ENCODE assay signal across 17 mouse cellular contexts in the genomic region with DNA sequence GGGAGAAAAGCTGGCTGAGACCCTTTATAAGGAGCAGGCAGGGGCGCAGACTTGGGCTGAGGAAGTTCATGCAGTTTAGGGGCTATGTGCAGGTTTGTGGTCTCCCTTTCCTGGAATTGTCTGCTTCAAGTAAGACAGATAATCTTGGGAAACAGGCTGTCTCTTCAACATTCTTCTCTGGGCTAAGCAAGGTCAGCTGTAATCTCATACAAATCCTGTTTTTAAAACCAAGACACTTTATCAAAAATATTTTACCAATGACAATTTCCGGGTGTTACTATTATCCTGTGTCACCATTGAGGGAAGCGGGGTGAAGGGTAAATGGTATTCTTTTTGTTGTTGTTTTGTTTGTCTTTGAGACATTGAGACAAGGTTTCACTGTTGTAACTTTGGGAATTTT. TPM values are rescaled to one million over a fixed set of nuclear protein-coding genes. Genes with fewer than 3 reads are reported as not detected.
DNase-seq lines count a peak whose midpoint lies in the region; ATAC-seq and TF ChIP-seq lines count a peak whose summit lies in the region.
"Had no signal": no experiment of that assay in that cellular context is flagged by ENCODE, and none has a peak within 500 bp of the region (broad histone marks: within the 10 kb centered on the region; RNA-seq: fewer than 3 reads in every experiment).

No protein-coding gene starts in this region.

- TF ChIP-seq CTCF in heart, postnatal 0 days (IDR thresholded peaks at IDR 0.05; ENCODE audit: low read depth) = no peak

- no peak for TF ChIP-seq EP300 in heart, postnatal 0 days (IDR thresholded peaks at IDR 0.05; ENCODE audit: low read depth)

- H3K9ac ChIP-seq in heart, postnatal 0 days (replicated peaks; ENCODE audit: low read depth, low read length) = no peak overlapping the region
- H3K9ac ChIP-seq in liver, embryonic 11.5 days (ENCODE audit: low read depth, low read length) = no peak overlapping the region
- no peak overlapping the region; the same call in 1 of the 2 replicates for H3K9ac ChIP-seq in liver, embryonic 12.5 days
- H3K9ac ChIP-seq: embryonic facial prominence, embryonic 15.5 days had no signal

- no peaks in the 10 kb centered on the region for H3K27me3 ChIP-seq in heart, postnatal 0 days (ENCODE audit: control insufficient read depth, insufficient read depth, low read length)
- H3K27me3 ChIP-seq in liver, embryonic 11.5 days (replicated peaks; ENCODE audit: control insufficient read depth, insufficient read depth, low read length) = no peaks in the 10 kb centered on the region
- 0 out of 2 replicates have a peak, but pooled peaks cover 3% of the 10 kb centered on the region for H3K27me3 ChIP-seq in liver, embryonic 12.5 days (replicated peaks)
- H3K27me3 ChIP-seq: embryonic facial prominence, embryonic 15.5 days; hindbrain, embryonic 12.5 days had no signal

- no peak for ATAC-seq in heart, postnatal 0 days (ENCODE audit: insufficient read depth, low read depth)
- ATAC-seq in liver, embryonic 11.5 days (replicated peaks; ENCODE audit: low FRiP score) = no peak
- ATAC-seq in liver, embryonic 12.5 days = no peak
- ATAC-seq in monocyte, adult 5-6 weeks (replicated peaks; ENCODE audit: insufficient number of reproducible peaks, low FRiP score, low TSS enrichment, poor library complexity, severe bottlenecking) = no peak
- ATAC-seq: forebrain, embryonic 14.5 days; hindbrain, embryonic 16.5 days had no signal

- no peak for DNase-seq in heart, postnatal 0 days (ENCODE audit: low spot score)
- no peak for DNase-seq in heart, adult 8-10 months (ENCODE audit: low spot score)
- DNase-seq in liver, embryonic 11.5 days (ENCODE audit: low spot score) = no peak
- no peak for DNase-seq in liver
- DNase-seq in layer of hippocampus, adult 9-10 months (ENCODE audit: low spot score) = no peak
- DNase-seq: gastrocnemius, adult 2 months; gastrocnemius, postnatal 25 days had no signal

- H3K27ac ChIP-seq in heart, postnatal 0 days (ENCODE audit: low read depth) = peak overlapping the region; percentile 18; the same call in 1 of the 2 replicates
- no peak overlapping the region for H3K27ac ChIP-seq in liver, embryonic 11.5 days (ENCODE audit: low read depth, low read length)
- peak overlapping the region; percentile 12 for H3K27ac ChIP-seq in liver, embryonic 12.5 days
- H3K27ac ChIP-seq: embryonic facial prominence, embryonic 15.5 days; gastrocnemius, adult 2 months; hindbrain, embryonic 12.5 days had no signal

- H3K4me3 ChIP-seq in heart, postnatal 0 days (ENCODE audit: low read depth, low read length) = no peak overlapping the region
- H3K4me3 ChIP-seq in liver, embryonic 11.5 days (ENCODE audit: low read depth, low read length) = no peak overlapping the region
- no peak overlapping the region for H3K4me3 ChIP-seq in liver, embryonic 12.5 days
- H3K4me3 ChIP-seq: embryonic facial prominence, embryonic 15.5 days; erythroblast, embryonic 14.5 days; hindbrain, embryonic 12.5 days had no signal

- H3K9me3 ChIP-seq in heart, postnatal 0 days (replicated peaks; ENCODE audit: control insufficient read depth, low read length) = no peaks in the 10 kb centered on the region
- no peaks in the 10 kb centered on the region for H3K9me3 ChIP-seq in liver, embryonic 11.5 days (ENCODE audit: control insufficient read depth, low read length)
- no peaks in the 10 kb centered on the region for H3K9me3 ChIP-seq in liver, embryonic 12.5 days (replicated peaks)
- H3K9me3 ChIP-seq: embryonic facial prominence, embryonic 15.5 days; forebrain, embryonic 10.5 days; hindbrain, embryonic 12.5 days had no signal

- H3K36me3 ChIP-seq in heart, postnatal 0 days (replicated peaks; ENCODE audit: control insufficient read depth, insufficient read depth, low read length) = no peaks in the 10 kb centered on the region
- H3K36me3 ChIP-seq in liver, embryonic 11.5 days (ENCODE audit: control insufficient read depth, insufficient read depth, low read length) = no peaks in the 10 kb centered on the region; the same call in 1 of the 2 replicates
- peaks cover 17% of the 10 kb centered on the region for H3K36me3 ChIP-seq in liver, embryonic 12.5 days
- H3K36me3 ChIP-seq: embryonic facial prominence, embryonic 15.5 days had no signal

- WGBS in heart, postnatal 0 days = 59% methylated on average over 3 of the region's 3 CpGs
- 53% methylated on average over 3 of the region's 3 CpGs for WGBS in liver, embryonic 11.5 days
- 34% methylated on average over 3 of the region's 3 CpGs for WGBS in liver, embryonic 12.5 days (ENCODE audit: insufficient replicate concordance)

- no peak overlapping the region for H3K4me2 ChIP-seq in heart, postnatal 0 days (ENCODE audit: low read depth, low read length)
- H3K4me2 ChIP-seq in liver, embryonic 11.5 days = peak overlapping the region; percentile 19; the same call in 1 of the 2 replicates
- 0 out of 2 replicates have a peak overlapping the region, but pooled peaks have one; percentile 51 for H3K4me2 ChIP-seq in liver, embryonic 12.5 days
- H3K4me2 ChIP-seq: embryonic facial prominence, embryonic 15.5 days had no signal

- peaks cover 6% of the 10 kb centered on the region for H3K4me1 ChIP-seq in heart, postnatal 0 days (ENCODE audit: control insufficient read depth, insufficient read depth)
- peaks cover 42% of the 10 kb centered on the region for H3K4me1 ChIP-seq in liver, embryonic 11.5 days (replicated peaks; ENCODE audit: control insufficient read depth, insufficient read depth, low read length)
- H3K4me1 ChIP-seq in liver, embryonic 12.5 days = peaks cover 61% of the 10 kb centered on the region

RNA-seq across cellular contexts. Expression of a gene that starts 1.8 kb away (rescaled TPM):
- total RNA-seq in heart, postnatal 0 days (2014; rRNA removed; ENCODE audit: low replicate concordance) = 39.0 and 56.7 TPM in 2 replicates
- polyA plus RNA-seq in heart, postnatal 0 days (2015; fragmentation: Nextera tagmentation; extraction: Ambion mirVana) = 27.4 and 29.6 TPM in 2 replicates
- total RNA-seq in heart, adult 8-10 months (2022) = 10 to 100 TPM; 44.3 to 62.4 (median 54.2) TPM
- 126 and 139 TPM in 2 replicates for polyA plus RNA-seq in liver, embryonic 11.5 days (2014; fragmentation: Nextera tagmentation; extraction: Ambion mirVana)
- polyA plus RNA-seq in liver, embryonic 12.5 days (2016; fragmentation: Nextera tagmentation; extraction: Ambion mirVana) = 110 TPM in 2 replicates
- 22.9 to 57.1 TPM (median 40.8 TPM) in 3 replicates for total RNA-seq in monocyte, adult 5-6 weeks (2017)

RNA-seq across cellular contexts. Expression of a gene that starts 36.9 kb away (rescaled TPM):
- total RNA-seq in heart, postnatal 0 days (2014; rRNA removed; ENCODE audit: low replicate concordance) = 0.04 TPM in 1 of 2 replicates, not detected in the other
- 0.03 and 0.07 TPM in 2 replicates for polyA plus RNA-seq in heart, postnatal 0 days (2015; fragmentation: Nextera tagmentation; extraction: Ambion mirVana)
- not detected for total RNA-seq in heart, adult 8-10 months (2022)
- polyA plus RNA-seq in liver, embryonic 11.5 days (2014; fragmentation: Nextera tagmentation; extraction: Ambion mirVana) = 0.90 and 1.1 TPM in 2 replicates
- polyA plus RNA-seq in liver, embryonic 12.5 days (2016; fragmentation: Nextera tagmentation; extraction: Ambion mirVana) = 0.66 and 0.73 TPM in 2 replicates
- total RNA-seq in monocyte, adult 5-6 weeks (2017) = 0.38 to 0.49 TPM in 2 of 3 replicates, not detected in the other
- total RNA-seq: CH12.LX; gastrocnemius, adult 2 months; gastrocnemius, postnatal 25 days; heart, postnatal 4 days had no signal
